Mouse (Mus musculus) heart, embryonic 14.5 days (tissue): ENCODE measurements around the gene Afg3l1. TPM values are rescaled to one million over a fixed set of nuclear protein-coding genes. Genes with fewer than 3 reads are reported as not detected.
"Not testable (repeated sequence)": the region's sequence is repeated elsewhere in the genome, so short reads cannot be mapped to it uniquely, and the experiment has no call there.

Experiments used
- ATAC-seq: fragments of 200-750 bp; cut with Nextera tagmentation; 2 replicates; pipeline ENCODE4 v1.8.0; 2017; ENCODE audit warnings: low read depth, moderate TSS enrichment; ENCODE audit not compliant: insufficient number of reproducible peaks, insufficient read depth, low FRiP score
- H3K27ac ChIP-seq, 2 experiments: fragments of 200-500 bp in 1 of 2; fragments of 300-500 bp in 1 of 2; sonication (generic) in 1 of 2; replicated peaks in 1 of 2; 2 replicates each; pipeline ENCODE4 v1.5.1; 2012 to 2014; ENCODE audit warnings: low read depth in 2 of 2, low read length in 2 of 2, control low read depth in 1 of 2, mild to moderate bottlenecking in 1 of 2, mixed read lengths in 1 of 2; ENCODE audit not compliant: control insufficient read depth in 1 of 2, insufficient read depth in 1 of 2
- H3K27me3 ChIP-seq: fragments of 300-500 bp; sonication (generic); 2 replicates; pipeline ENCODE4 v1.6.1; 2014; ENCODE audit warnings: mild to moderate bottlenecking, low read length, control low read depth; ENCODE audit not compliant: control insufficient read depth, insufficient read depth
- H3K36me3 ChIP-seq: fragments of 300-500 bp; sonication (generic); 2 replicates; pipeline ENCODE4 v1.6.1; 2014; ENCODE audit warnings: mild to moderate bottlenecking, control low read depth, low read length, mixed read lengths; ENCODE audit not compliant: control insufficient read depth, insufficient read depth
- H3K4me1 ChIP-seq, 2 experiments: fragments of 200-500 bp in 1 of 2; fragments of 300-500 bp in 1 of 2; sonication (generic) in 1 of 2; 2 replicates each; pipeline ENCODE4 v1.6.1; 2012 to 2014; ENCODE audit warnings: low read length in 2 of 2, control low read depth in 1 of 2, mixed read lengths in 1 of 2; ENCODE audit not compliant: control insufficient read depth in 2 of 2, insufficient read depth in 2 of 2
- H3K4me2 ChIP-seq: fragments of 300-500 bp; sonication (generic); 2 replicates; pipeline ENCODE4 v1.6.1; 2014; ENCODE audit warnings: mild to moderate bottlenecking, low read length
- H3K4me3 ChIP-seq, 2 experiments: fragments of 200-500 bp in 1 of 2; fragments of 300-500 bp in 1 of 2; sonication (generic) in 1 of 2; 2 replicates each; pipeline ENCODE4 v1.5.1; 2012 to 2014; ENCODE audit warnings: low read length in 2 of 2, mild to moderate bottlenecking in 2 of 2, control low read depth in 1 of 2, low read depth in 1 of 2, moderate library complexity in 1 of 2; ENCODE audit not compliant: control insufficient read depth in 1 of 2, insufficient read depth in 1 of 2
- H3K9ac ChIP-seq: fragments of 300-500 bp; sonication (generic); 2 replicates; pipeline ENCODE4 v1.6.1; 2014; ENCODE audit warnings: mild to moderate bottlenecking, low read length
- H3K9me3 ChIP-seq: fragments of 300-500 bp; sonication (generic); 2 replicates; pipeline ENCODE4 v1.6.1; 2016; ENCODE audit warnings: low read length, control low read depth; ENCODE audit not compliant: control insufficient read depth
- WGBS: fragments of 180-500 bp; shearing (Covaris S2); extraction: QIAGEN DNeasy Blood & Tissue Kit; methylation state at CpG from one replicate; pipeline ENCODE4 v1.1.7; 2014; 5-methylcytosine and 5-hydroxymethylcytosine counted together
- polyA plus RNA-seq: library from polyadenylated mRNA; unstranded; fragments of >200 nt; fragmentation: Nextera tagmentation; extraction: Ambion mirVana; gene quantifications from 2 replicates; pipeline ENCODE4 v1.2.1, GENCODE M21; 2014

Gene Afg3l1
- polyA plus RNA-seq, 1 experiment from 2014 or later: 29.9 TPM

- not testable (repeated sequence) for H3K4me1 ChIP-seq, H3K36me3 ChIP-seq, H3K9ac ChIP-seq, H3K27ac ChIP-seq, ATAC-seq, H3K27me3 ChIP-seq, H3K4me2 ChIP-seq, H3K4me3 ChIP-seq
- H3K9me3 ChIP-seq: peaks cover 40% of the 10 kb centered on the region
- WGBS: 93% methylated on average over 43 of the region's 47 CpGs
Measured at GRCm38 (mm10) chr8:123433241-123433974, 44.3 kb upstream of the Afg3l1 start.

- no peak for ATAC-seq
- Histone ChIP-seq H3K4me1 (peaks cover 10 to 12% of the 10 kb centered on the region in 2 experiments; a peak in 3 of 4 replicates), H3K9ac (no peak overlapping the region), H3K4me3 (no peak overlapping the region), H3K36me3 (no peaks in the 10 kb centered on the region), H3K27ac (no peak overlapping the region), H3K4me2 (no peak overlapping the region), H3K9me3 (no peaks in the 10 kb centered on the region), H3K27me3 (no peaks in the 10 kb centered on the region)
- 82% methylated on average over 2 of the region's 2 CpGs for WGBS
Measured at GRCm38 (mm10) chr8:123441788-123442187, 35.9 kb upstream of the Afg3l1 start.

GRCm38 (mm10) chr8:123442351-123442750 is 35.4 kb upstream of the Afg3l1 start:
- no peak for ATAC-seq

GRCm38 (mm10) chr8:123442871-123443575 is 34.7 kb upstream of the Afg3l1 start:
- WGBS: 1% methylated on average over 41 of the region's 41 CpGs

More at GRCm38 (mm10) chr8:123442351-123442750, 35.4 kb upstream of the Afg3l1 start:
- WGBS: 80% methylated on average over 5 of the region's 5 CpGs
- Histone ChIP-seq H3K27ac (no peak overlapping the region), H3K27me3 (no peaks in the 10 kb centered on the region), H3K36me3 (no peaks in the 10 kb centered on the region), H3K4me3 (peak overlapping the region in 1 of 2 experiments; percentile 70; a peak in 1 of 4 replicates), H3K9ac (no peak overlapping the region; the same call in 1 of the 2 replicates), H3K4me1 (peaks cover 16 to 18% of the 10 kb centered on the region in 2 experiments), H3K9me3 (no peaks in the 10 kb centered on the region), H3K4me2 (peak overlapping the region; percentile 59)

GRCm38 (mm10) chr8:123443576-123443921 is 34.2 kb upstream of the Afg3l1 start:
- no peak for ATAC-seq
- H3K4me3 ChIP-seq: peak overlapping the region; percentile 70 to 81
- H3K9me3 ChIP-seq: no peaks in the 10 kb centered on the region
- no peaks in the 10 kb centered on the region for H3K27me3 ChIP-seq
- WGBS: 24% methylated on average over 4 of the region's 4 CpGs
- H3K4me1 ChIP-seq: peaks cover 18 to 21% of the 10 kb centered on the region in 2 experiments
- H3K36me3 ChIP-seq: no peaks in the 10 kb centered on the region
- H3K9ac ChIP-seq: peak overlapping the region; percentile 85
- peak overlapping the region; percentile 59 for H3K4me2 ChIP-seq
- H3K27ac ChIP-seq: peak overlapping the region in 1 of 2 experiments; percentile 59; a peak in 2 of 4 replicates

More at GRCm38 (mm10) chr8:123442871-123443575, 34.7 kb upstream of the Afg3l1 start:
- ATAC-seq: peak; percentile 90
- H3K27ac ChIP-seq: peak overlapping the region; percentile 63 to 72
- peak overlapping the region; percentile 70 to 81 for H3K4me3 ChIP-seq
- H3K27me3 ChIP-seq: no peaks in the 10 kb centered on the region
- no peaks in the 10 kb centered on the region for H3K9me3 ChIP-seq
- peaks cover 18 to 21% of the 10 kb centered on the region in 2 experiments for H3K4me1 ChIP-seq
- no peaks in the 10 kb centered on the region for H3K36me3 ChIP-seq
- H3K9ac ChIP-seq: peak overlapping the region; percentile 85
- peak overlapping the region; percentile 59 for H3K4me2 ChIP-seq

GRCm38 (mm10) chr8:123444131-123444530 is 33.6 kb upstream of the Afg3l1 start:
- peaks cover 2% of the 10 kb centered on the region; the same call in 1 of the 2 replicates for H3K36me3 ChIP-seq
- peaks cover 18 to 21% of the 10 kb centered on the region in 2 experiments for H3K4me1 ChIP-seq
- no peaks in the 10 kb centered on the region for H3K9me3 ChIP-seq
- WGBS: 81% methylated on average over 6 of the region's 6 CpGs
- no peak overlapping the region; the same call in 1 of the 2 replicates for H3K4me2 ChIP-seq
- H3K27me3 ChIP-seq: no peaks in the 10 kb centered on the region
- ATAC-seq: no peak
- H3K27ac ChIP-seq: no peak overlapping the region
- no peak overlapping the region for H3K9ac ChIP-seq
- no peak overlapping the region for H3K4me3 ChIP-seq

GRCm38 (mm10) chr8:123445981-123446380 is 31.7 kb upstream of the Afg3l1 start:
- Histone ChIP-seq H3K27ac (0 out of 4 replicates have a peak overlapping the region, but pooled peaks of 1 of the 2 experiments have one; percentile 76), H3K27me3 (no peaks in the 10 kb centered on the region), H3K4me3 (no peak overlapping the region), H3K36me3 (peaks cover 16% of the 10 kb centered on the region), H3K9me3 (no peaks in the 10 kb centered on the region), H3K4me1 (peaks cover 18 to 21% of the 10 kb centered on the region in 2 experiments), H3K4me2 (no peak overlapping the region), H3K9ac (0 out of 2 replicates have a peak overlapping the region, but pooled peaks have one; percentile 10)
- 63% methylated on average over 10 of the region's 10 CpGs for WGBS
- ATAC-seq: no peak
